ENCODE assay signal across 16 mouse cellular contexts in the genomic region with DNA sequence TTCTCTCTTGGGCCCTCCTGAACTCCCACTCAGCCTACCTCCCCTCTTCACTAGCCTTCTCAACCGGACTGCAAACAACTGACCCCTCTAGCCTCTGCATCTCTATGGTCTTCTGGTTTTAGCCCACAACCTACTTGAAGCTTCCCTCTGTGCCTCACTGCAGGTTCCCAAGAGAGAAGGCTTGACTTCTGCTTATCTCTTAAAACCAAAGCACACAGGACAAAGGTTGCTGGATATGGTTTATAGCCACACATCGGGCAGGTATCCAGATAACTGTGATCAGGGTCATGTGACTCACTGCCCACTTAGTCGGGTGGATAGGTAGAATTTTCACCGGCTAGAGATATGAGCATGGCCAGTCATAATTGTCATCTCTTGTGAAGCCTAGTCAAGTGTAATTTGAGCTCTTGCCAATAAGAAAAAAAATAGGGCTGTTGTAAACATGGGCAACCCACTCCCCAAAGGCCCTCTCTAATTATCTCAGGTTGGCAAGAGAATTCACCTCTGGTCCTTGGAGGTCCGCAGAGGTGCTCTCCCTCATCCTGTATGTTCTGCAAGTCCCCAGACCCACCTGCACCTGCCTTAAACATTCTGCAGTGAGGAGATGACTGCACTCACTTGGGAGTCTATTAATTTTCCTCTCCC. TPM values are rescaled to one million over a fixed set of nuclear protein-coding genes. Genes with fewer than 3 reads are reported as not detected.
DNase-seq lines count a peak whose midpoint lies in the region; ATAC-seq and TF ChIP-seq lines count a peak whose summit lies in the region.
"Had no signal": no experiment of that assay in that cellular context is flagged by ENCODE, and none has a peak within 500 bp of the region (broad histone marks: within the 10 kb centered on the region; RNA-seq: fewer than 3 reads in every experiment).

No protein-coding gene starts in this region.

- peak overlapping the region; percentile 61 for H3K9ac ChIP-seq in MEL (ENCODE audit: control insufficient read depth, low read depth, low read length, poor library complexity, severe bottlenecking)
- no peak overlapping the region for H3K9ac ChIP-seq in liver, embryonic 13.5 days
- no peak overlapping the region for H3K9ac ChIP-seq in stomach, postnatal 0 days (ENCODE audit: low read length)
- H3K9ac ChIP-seq: embryonic facial prominence, embryonic 12.5 days; midbrain, embryonic 15.5 days had no signal

- H3K4me1 ChIP-seq in MEL (ENCODE audit: control insufficient read depth in 1 of 2, insufficient read depth in 2 of 2, low read length in 2 of 2): peaks cover 21 to 46% of the 10 kb centered on the region in 2 experiments
- peaks cover 35% of the 10 kb centered on the region for H3K4me1 ChIP-seq in liver, embryonic 13.5 days (replicated peaks)
- 0 out of 2 replicates have a peak, but pooled peaks cover 3% of the 10 kb centered on the region for H3K4me1 ChIP-seq in stomach, postnatal 0 days (replicated peaks; ENCODE audit: control insufficient read depth, insufficient read depth)
- H3K4me1 ChIP-seq: midbrain, embryonic 15.5 days had no signal

- H3K36me3 ChIP-seq in MEL (ENCODE audit: control insufficient read depth in 1 of 2, insufficient read depth in 2 of 2, low read length in 2 of 2): peaks cover 0 to 42% of the 10 kb centered on the region in 2 experiments; a peak in 2 of 4 replicates
- H3K36me3 ChIP-seq in liver, embryonic 13.5 days: no peaks in the 10 kb centered on the region
- H3K36me3 ChIP-seq in stomach, postnatal 0 days (ENCODE audit: control insufficient read depth, insufficient read depth, low read length): no peaks in the 10 kb centered on the region
- H3K36me3 ChIP-seq: embryonic facial prominence, embryonic 12.5 days; midbrain, embryonic 15.5 days had no signal

- no peak for TF ChIP-seq POLR2A in MEL (IDR thresholded peaks at IDR 0.05; ENCODE audit: control insufficient read depth in 1 of 2, insufficient read depth in 1 of 2, low read depth in 1 of 2, low read length in 2 of 2, poor library complexity in 1 of 2)

- peak; percentile 59 to 60; a peak in 3 of 4 replicates for TF ChIP-seq EP300 in MEL (IDR thresholded peaks at IDR 0.05; ENCODE audit: low read depth in 1 of 2, low read length in 2 of 2)
- no peak for TF ChIP-seq EP300 in stomach, postnatal 0 days (optimal IDR thresholded peaks at IDR 0.05)

- TF ChIP-seq RAD21 in MEL (IDR thresholded peaks at IDR 0.05; ENCODE audit: low read depth, low read length): no peak

- no peak for TF ChIP-seq CTCF in MEL (IDR thresholded peaks at IDR 0.05 in 2 of 3, conservative IDR thresholded peaks at IDR 0.05 in 1 of 3; ENCODE audit: control insufficient read depth in 1 of 3, insufficient read depth in 1 of 3, low read depth in 2 of 3, low read length in 3 of 3, poor library complexity in 1 of 3, severe bottlenecking in 1 of 3)
- TF ChIP-seq CTCF in stomach, postnatal 0 days (IDR thresholded peaks at IDR 0.05; ENCODE audit: low read depth): no peak

- peak overlapping the region; percentile 26; the same call in 1 of the 2 replicates for H3K27ac ChIP-seq in MEL (ENCODE audit: control insufficient read depth, low read depth, low read length)
- H3K27ac ChIP-seq in liver, embryonic 13.5 days: no peak overlapping the region
- 0 out of 2 replicates have a peak overlapping the region, but pooled peaks have one; percentile 35 for H3K27ac ChIP-seq in stomach, postnatal 0 days (replicated peaks)
- H3K27ac ChIP-seq: embryonic facial prominence, embryonic 12.5 days; midbrain, embryonic 15.5 days had no signal

- no peaks in the 10 kb centered on the region for H3K27me3 ChIP-seq in MEL (ENCODE audit: control insufficient read depth in 1 of 2, insufficient read depth in 2 of 2, low read length in 2 of 2)
- H3K27me3 ChIP-seq in liver, embryonic 13.5 days: no peaks in the 10 kb centered on the region
- H3K27me3 ChIP-seq in stomach, postnatal 0 days (ENCODE audit: control insufficient read depth, insufficient read depth, low read length): no peaks in the 10 kb centered on the region
- H3K27me3 ChIP-seq: embryonic facial prominence, embryonic 12.5 days; midbrain, embryonic 15.5 days; Patski had no signal

- ATAC-seq in liver, embryonic 13.5 days (ENCODE audit: low read depth): no peak
- peak; percentile 83 for ATAC-seq in stomach, postnatal 0 days (ENCODE audit: low FRiP score, low TSS enrichment)
- ATAC-seq in activated CD4-positive, CD25-positive, alpha-beta regulatory T cell, adult 4 months: no peak
- ATAC-seq: midbrain, embryonic 15.5 days; Patski had no signal

- WGBS in liver, embryonic 13.5 days (ENCODE audit: insufficient replicate concordance): 25% methylated on average over 5 of the region's 5 CpGs
- WGBS in stomach, postnatal 0 days: 56% methylated on average over 5 of the region's 5 CpGs

- no peaks in the 10 kb centered on the region for H3K79me2 ChIP-seq in MEL (ENCODE audit: control insufficient read depth, insufficient read depth, low read length, poor library complexity)

- peak overlapping the region; percentile 17 to 35; a peak in 1 of 4 replicates for H3K4me3 ChIP-seq in MEL (ENCODE audit: control insufficient read depth in 1 of 2, insufficient read depth in 1 of 2, low read depth in 2 of 2, low read length in 2 of 2)
- H3K4me3 ChIP-seq in liver, embryonic 13.5 days (replicated peaks): no peak overlapping the region
- no peak overlapping the region for H3K4me3 ChIP-seq in stomach, postnatal 0 days (ENCODE audit: low read depth, low read length)
- H3K4me3 ChIP-seq: embryonic facial prominence, embryonic 12.5 days; midbrain, embryonic 15.5 days had no signal

- H3K4me2 ChIP-seq in liver, embryonic 13.5 days: 0 out of 2 replicates have a peak overlapping the region, but pooled peaks have one; percentile 2
- H3K4me2 ChIP-seq in stomach, postnatal 0 days (replicated peaks; ENCODE audit: low read depth): no peak overlapping the region
- H3K4me2 ChIP-seq: embryonic facial prominence, embryonic 12.5 days; midbrain, embryonic 15.5 days had no signal

- DNase-seq in lung, postnatal 36 days: peak; percentile 8
- DNase-seq in lung, postnatal 10 days: no peak
- peak; percentile 82 for DNase-seq in MEL (ENCODE audit: low read depth, low spot score)
- DNase-seq in liver, embryonic 13.5 days: no peak
- DNase-seq in stomach, postnatal 0 days (ENCODE audit: low spot score): peak; percentile 69
- no peak for DNase-seq in thymus, postnatal 0 days (ENCODE audit: low spot score)
- DNase-seq: cerebellum, adult 11 months; cerebellum, postnatal 36 days; kidney, postnatal 4 days; layer of hippocampus, postnatal 36 days; left cerebral cortex, postnatal 4 days; lung, adult 2 months had no signal

- H3K9me3 ChIP-seq in MEL (replicated peaks; ENCODE audit: insufficient read depth, low read length): no peaks in the 10 kb centered on the region
- no peaks in the 10 kb centered on the region for H3K9me3 ChIP-seq in liver, embryonic 13.5 days (replicated peaks)
- no peaks in the 10 kb centered on the region for H3K9me3 ChIP-seq in stomach, postnatal 0 days (ENCODE audit: control insufficient read depth, low read length)
- H3K9me3 ChIP-seq: embryonic facial prominence, embryonic 12.5 days; midbrain, embryonic 15.5 days had no signal

TF ChIP-seq in MEL, 35 proteins besides CTCF, POLR2A, EP300 and RAD21 (continues in another document):
- TF ChIP-seq NRF1 (IDR thresholded peaks at IDR 0.05; ENCODE audit: insufficient read depth, low read depth, low read length, poor library complexity, severe bottlenecking) (no peak), ETS1 (IDR thresholded peaks at IDR 0.05; ENCODE audit: low read depth, low read length) (peak; percentile 27; the same call in 1 of the 2 replicates), ZC3H11A (IDR thresholded peaks at IDR 0.05; ENCODE audit: low read depth, low read length) (no peak), HCFC1 (IDR thresholded peaks at IDR 0.05; ENCODE audit: low read depth, low read length) (peak; percentile 34; the same call in 1 of the 2 replicates), GABPA (IDR thresholded peaks at IDR 0.05; ENCODE audit: low read depth, low read length) (no peak), TCF12 (IDR thresholded peaks at IDR 0.05; ENCODE audit: low read depth, low read length) (peak; percentile 59; the same call in 1 of the 2 replicates), SIN3A (IDR thresholded peaks at IDR 0.05; ENCODE audit: low read length) (peak; percentile 46), USF1 (IDR thresholded peaks at IDR 0.05; ENCODE audit: low read depth, low read length) (peak; percentile 90), TBP (IDR thresholded peaks at IDR 0.05; ENCODE audit: low read depth, low read length) (no peak), MAX (IDR thresholded peaks at IDR 0.05; ENCODE audit: low read length) (0 out of 2 replicates have a peak, but pooled peaks have one; percentile 5), UBTF (IDR thresholded peaks at IDR 0.05; ENCODE audit: borderline replicate concordance, insufficient read depth, low read depth, low read length) (no peak), ELF1 (IDR thresholded peaks at IDR 0.05; ENCODE audit: low read depth, low read length) (no peak), SMC3 (IDR thresholded peaks at IDR 0.05; ENCODE audit: low read depth, low read length) (no peak), MAZ (IDR thresholded peaks at IDR 0.05; ENCODE audit: low read depth, low read length) (no peak), ZMIZ1 (IDR thresholded peaks at IDR 0.05; ENCODE audit: low read depth, low read length) (no peak), ZKSCAN1 (IDR thresholded peaks at IDR 0.05; ENCODE audit: low read depth, low read length) (no peak), RCOR1 (IDR thresholded peaks at IDR 0.05; ENCODE audit: low read depth, low read length) (peak; percentile 77), USF2 (IDR thresholded peaks at IDR 0.05; ENCODE audit: borderline replicate concordance in 1 of 2, insufficient read depth in 1 of 2, low read depth in 1 of 2, low read length in 2 of 2) (peak; percentile 21 to 42; a peak in 1 of 4 replicates), MYC (IDR thresholded peaks at IDR 0.05; ENCODE audit: low read depth, low read length) (peak; percentile 49; the same call in 1 of the 2 replicates), GATA1 (IDR thresholded peaks at IDR 0.05; ENCODE audit: low read depth, low read length) (peak; percentile 78), MXI1 (IDR thresholded peaks at IDR 0.05; ENCODE audit: low read depth, low read length) (no peak), POLR2AphosphoS2 (IDR thresholded peaks at IDR 0.05; ENCODE audit: low read length) (no peak)

RNA-seq across cellular contexts. Expression of a gene that starts 39.7 kb away (rescaled TPM):
- total RNA-seq in MEL (2012; rRNA removed): 26.4 and 34.8 TPM in 2 replicates
- polyA plus RNA-seq in MEL (2012; ENCODE audit: insufficient read depth in 1 of 2, insufficient read length in 2 of 2, low read depth in 1 of 2, low replicate concordance in 2 of 2, missing spikeins in 1 of 2): 100 to 1,000 TPM in 1 of 2 experiments, 10 to 100 TPM in 1; 23.3 to 114 TPM
- polyA plus RNA-seq in liver, embryonic 13.5 days (2015; fragmentation: Nextera tagmentation; extraction: Ambion mirVana): 2.9 and 3.6 TPM in 2 replicates
- 4.4 TPM in 2 replicates for polyA plus RNA-seq in stomach, postnatal 0 days (2015; fragmentation: Nextera tagmentation; extraction: Ambion mirVana)
- 10.0 and 15.1 TPM in 2 replicates for polyA plus RNA-seq in thymus, postnatal 0 days (2015; fragmentation: Nextera tagmentation; extraction: Ambion mirVana)
- 10 to 100 TPM in 1 of 2 experiments, 1 to 10 TPM in 1; 8.5 to 11.0 TPM for polyA plus RNA-seq in activated CD4-positive, CD25-positive, alpha-beta regulatory T cell, adult 4 months (2017; shearing (Covaris generic))

Comparison
In these comparisons a context has a peak if more than half of its experiments do, and no peak if none do; other contexts are left out.
1. DNase-seq: peak in lung, postnatal 36 days (single experiment), MEL (single experiment) and stomach, postnatal 0 days (single experiment); none in lung, postnatal 10 days (single experiment), liver, embryonic 13.5 days (single experiment) and thymus, postnatal 0 days (single experiment).
2. H3K4me3 ChIP-seq: peak in MEL (2 of 2); none in liver, embryonic 13.5 days (single experiment) and stomach, postnatal 0 days (single experiment).